30 mouse cellular contexts compared by ENCODE assay signal in the genomic region with DNA sequence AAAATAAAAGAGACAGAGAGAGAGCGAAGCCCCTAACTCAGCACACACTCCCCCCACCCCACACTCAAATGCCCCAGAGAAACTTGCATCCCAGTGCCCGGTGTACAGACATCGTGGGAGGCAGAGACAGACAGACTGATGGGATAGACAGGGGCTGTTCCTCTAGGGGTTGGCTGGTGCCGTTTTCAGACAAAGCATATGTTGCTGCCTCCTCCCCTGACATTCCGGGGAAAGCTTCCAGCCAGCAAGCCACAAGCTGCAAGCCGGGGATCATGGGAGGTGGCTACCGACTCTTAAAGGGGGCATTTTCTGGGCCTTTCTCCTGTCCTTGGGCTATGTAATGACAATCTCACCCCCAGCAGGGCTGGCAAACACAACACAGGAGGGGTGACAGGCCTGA. TPM values are rescaled to one million over a fixed set of nuclear protein-coding genes. Genes with fewer than 3 reads are reported as not detected.
DNase-seq lines count a peak whose midpoint lies in the region; ATAC-seq lines count a peak whose summit lies in the region.
"Had no signal": no experiment of that assay in that cellular context is flagged by ENCODE, and none has a peak within 500 bp of the region (broad histone marks: within the 10 kb centered on the region; RNA-seq: fewer than 3 reads in every experiment).

No protein-coding gene starts in this region.

- H3K9ac ChIP-seq in hindbrain, embryonic 14.5 days = no peak overlapping the region
- no peak overlapping the region for H3K9ac ChIP-seq in hindbrain, embryonic 11.5 days (ENCODE audit: low read depth, low read length)
- H3K9ac ChIP-seq: embryonic facial prominence, embryonic 12.5 days; kidney, embryonic 15.5 days; limb, embryonic 15.5 days; liver, embryonic 14.5 days; lung, embryonic 14.5 days; stomach, embryonic 15.5 days had no signal

- DNase-seq in hindbrain, embryonic 14.5 days (ENCODE audit: low spot score) = no peak
- DNase-seq in hindbrain, embryonic 11.5 days (ENCODE audit: low spot score) = no peak
- DNase-seq in left cerebral cortex, postnatal 25 days (ENCODE audit: low spot score in 2 of 2) = peak; percentile 31 to 65
- DNase-seq in left cerebral cortex, postnatal 10 days (ENCODE audit: extremely low spot score in 1 of 2, low spot score in 2 of 2) = no peak
- DNase-seq in right cerebral cortex, adult 2 months (ENCODE audit: low spot score in 2 of 2) = peak; percentile 28 to 31
- no peak for DNase-seq in right cerebral cortex, postnatal 4 days
- no peak for DNase-seq in adrenal gland, postnatal 14 days
- DNase-seq: B cell, adult 2 months; cerebellum, adult 18-20 months; cerebellum, postnatal 14 days; gastrocnemius, postnatal 14 days; heart, adult 11 months; kidney, adult 11 months; kidney, postnatal 36 days; left cerebral cortex, postnatal 4 days; lung, embryonic 14.5 days; thymus, postnatal 25 days had no signal

- peak overlapping the region; percentile 87; the same call in 1 of the 2 replicates for H3K4me2 ChIP-seq in hindbrain, embryonic 14.5 days (replicated peaks)
- no peak overlapping the region for H3K4me2 ChIP-seq in hindbrain, embryonic 11.5 days (replicated peaks; ENCODE audit: low read depth, low read length)
- H3K4me2 ChIP-seq: embryonic facial prominence, embryonic 12.5 days; heart, embryonic 11.5 days; kidney, embryonic 15.5 days; limb, embryonic 15.5 days; lung, embryonic 14.5 days; stomach, embryonic 15.5 days had no signal

- H3K27ac ChIP-seq in hindbrain, embryonic 14.5 days = no peak overlapping the region
- no peak overlapping the region for H3K27ac ChIP-seq in hindbrain, embryonic 11.5 days (ENCODE audit: low read depth, low read length)
- H3K27ac ChIP-seq: embryonic facial prominence, embryonic 12.5 days; kidney, embryonic 15.5 days; limb, embryonic 15.5 days; liver, embryonic 14.5 days; stomach, embryonic 15.5 days had no signal

- intact Hi-C loops in left cerebral cortex, postnatal 25 days (cut with DNase I) = loop anchor here (5.0 kb wide), 1 partner anchor 34 kb away; no protein-coding TSS in a partner anchor
- intact Hi-C loops in left cerebral cortex, postnatal 10 days (cut with DNase I) = no loop called here

- 0 out of 2 replicates have a peak overlapping the region, but pooled peaks have one; percentile 50 for H3K4me3 ChIP-seq in hindbrain, embryonic 14.5 days (replicated peaks; ENCODE audit: low read length)
- no peak overlapping the region for H3K4me3 ChIP-seq in hindbrain, embryonic 11.5 days (ENCODE audit: low read depth, low read length)
- H3K4me3 ChIP-seq: embryonic facial prominence, embryonic 12.5 days; kidney, embryonic 15.5 days; limb, embryonic 15.5 days; stomach, embryonic 15.5 days had no signal

- no peaks in the 10 kb centered on the region for H3K36me3 ChIP-seq in hindbrain, embryonic 14.5 days (replicated peaks; ENCODE audit: control insufficient read depth, insufficient read depth)
- H3K36me3 ChIP-seq in hindbrain, embryonic 11.5 days (ENCODE audit: control insufficient read depth, insufficient read depth, low read length) = no peaks in the 10 kb centered on the region
- H3K36me3 ChIP-seq: embryonic facial prominence, embryonic 12.5 days; G1E; kidney, embryonic 15.5 days; limb, embryonic 15.5 days; stomach, embryonic 15.5 days had no signal

- WGBS in hindbrain, embryonic 14.5 days = 59% methylated on average over 7 of the region's 7 CpGs
- 62% methylated on average over 7 of the region's 7 CpGs for WGBS in hindbrain, embryonic 11.5 days

- no peaks in the 10 kb centered on the region for H3K9me3 ChIP-seq in hindbrain, embryonic 14.5 days (ENCODE audit: control insufficient read depth, low read length)
- no peaks in the 10 kb centered on the region for H3K9me3 ChIP-seq in hindbrain, embryonic 11.5 days (ENCODE audit: control insufficient read depth, low read length)
- H3K9me3 ChIP-seq: embryonic facial prominence, embryonic 12.5 days; kidney, embryonic 15.5 days; limb, embryonic 15.5 days; stomach, embryonic 15.5 days had no signal

- ATAC-seq in hindbrain, embryonic 14.5 days (ENCODE audit: low FRiP score) = no peak
- no peak for ATAC-seq in hindbrain, embryonic 11.5 days (ENCODE audit: low FRiP score)
- ATAC-seq: forebrain, embryonic 14.5 days; Patski had no signal

- peaks cover 16% of the 10 kb centered on the region; the same call in 1 of the 2 replicates for H3K4me1 ChIP-seq in hindbrain, embryonic 14.5 days (replicated peaks; ENCODE audit: control insufficient read depth, insufficient read depth, low read length)
- H3K4me1 ChIP-seq in hindbrain, embryonic 11.5 days (replicated peaks; ENCODE audit: control insufficient read depth, insufficient read depth, low read length) = 0 out of 2 replicates have a peak, but pooled peaks cover 9% of the 10 kb centered on the region

- H3K27me3 ChIP-seq in hindbrain, embryonic 14.5 days (ENCODE audit: control insufficient read depth, insufficient read depth, low read length) = peaks cover 70% of the 10 kb centered on the region
- peaks cover 44% of the 10 kb centered on the region for H3K27me3 ChIP-seq in hindbrain, embryonic 11.5 days (ENCODE audit: control insufficient read depth, insufficient read depth, low read length)

RNA-seq across cellular contexts. Expression of a gene that starts 2.6 kb away (rescaled TPM):
- 8.8 and 13.6 TPM in 2 replicates for polyA plus RNA-seq in hindbrain, embryonic 14.5 days (2014; fragmentation: Nextera tagmentation; extraction: Ambion mirVana)
- polyA plus RNA-seq in hindbrain, embryonic 11.5 days (2014; fragmentation: Nextera tagmentation; extraction: Ambion mirVana) = 0.11 TPM in 1 of 2 replicates, not detected in the other
- 10 to 100 TPM; 27.8 to 34.8 TPM for total RNA-seq in left cerebral cortex, postnatal 25 days (2021)
- 10 to 100 TPM; 33.5 to 39.5 TPM for total RNA-seq in left cerebral cortex, postnatal 10 days (2021)
- 2.1 and 3.0 TPM in 2 replicates for total RNA-seq in adrenal gland, postnatal 14 days (2021)
- total RNA-seq: CH12.LX; megakaryocyte, adult 5-6 weeks had no signal
- polyA plus RNA-seq: G1E; heart, postnatal 0 days; kidney, embryonic 15.5 days; liver, embryonic 14.5 days; lung, embryonic 14.5 days; Patski; stomach, embryonic 15.5 days had no signal

RNA-seq across cellular contexts. Expression of a gene that starts 25.9 kb away (rescaled TPM):
- 5.2 and 6.4 TPM in 2 replicates for polyA plus RNA-seq in hindbrain, embryonic 14.5 days (2014; fragmentation: Nextera tagmentation; extraction: Ambion mirVana)
- polyA plus RNA-seq in hindbrain, embryonic 11.5 days (2014; fragmentation: Nextera tagmentation; extraction: Ambion mirVana) = 3.0 and 3.9 TPM in 2 replicates
- total RNA-seq in left cerebral cortex, postnatal 25 days (2021) = 1 to 10 TPM; 1.7 to 2.1 TPM
- 1 to 10 TPM; 2.0 to 3.4 TPM for total RNA-seq in left cerebral cortex, postnatal 10 days (2021)
- 10.4 and 11.5 TPM in 2 replicates for total RNA-seq in adrenal gland, postnatal 14 days (2021)
- total RNA-seq: CH12.LX; G1E; hematopoietic stem cell, adult 5-6 weeks; megakaryocyte, adult 5-6 weeks had no signal
- polyA plus RNA-seq: G1E had no signal

RNA-seq across cellular contexts. Expression of a gene that starts 40.8 kb away (rescaled TPM):
- polyA plus RNA-seq in hindbrain, embryonic 14.5 days (2014; fragmentation: Nextera tagmentation; extraction: Ambion mirVana) = 18.5 and 23.1 TPM in 2 replicates
- polyA plus RNA-seq in hindbrain, embryonic 11.5 days (2014; fragmentation: Nextera tagmentation; extraction: Ambion mirVana) = 16.0 and 16.6 TPM in 2 replicates
- 10 to 100 TPM; 61.8 to 61.9 TPM for total RNA-seq in left cerebral cortex, postnatal 25 days (2021)
- total RNA-seq in left cerebral cortex, postnatal 10 days (2021) = 10 to 100 TPM; 41.9 to 46.8 TPM
- total RNA-seq in adrenal gland, postnatal 14 days (2021) = 53.9 and 57.6 TPM in 2 replicates

Comparison
In these comparisons a context has a peak if more than half of its experiments do, and no peak if none do; other contexts are left out.
1. DNase-seq: peak in left cerebral cortex, postnatal 25 days (2 of 2) and right cerebral cortex, adult 2 months (2 of 2); none in hindbrain, embryonic 14.5 days (single experiment), hindbrain, embryonic 11.5 days (single experiment), left cerebral cortex, postnatal 10 days (0 of 2), right cerebral cortex, postnatal 4 days (single experiment) and adrenal gland, postnatal 14 days (single experiment).